Mouse (Mus musculus): ENCODE measurements around the gene Cdh16. TPM values are rescaled to one million over a fixed set of nuclear protein-coding genes. Genes with fewer than 3 reads are reported as not detected.
"Not testable (repeated sequence)": the region's sequence is repeated elsewhere in the genome, so short reads cannot be mapped to it uniquely, and the experiment has no call there.

Gene Cdh16
- polyA plus RNA-seq, 1 experiment, result not detected

DNA sequence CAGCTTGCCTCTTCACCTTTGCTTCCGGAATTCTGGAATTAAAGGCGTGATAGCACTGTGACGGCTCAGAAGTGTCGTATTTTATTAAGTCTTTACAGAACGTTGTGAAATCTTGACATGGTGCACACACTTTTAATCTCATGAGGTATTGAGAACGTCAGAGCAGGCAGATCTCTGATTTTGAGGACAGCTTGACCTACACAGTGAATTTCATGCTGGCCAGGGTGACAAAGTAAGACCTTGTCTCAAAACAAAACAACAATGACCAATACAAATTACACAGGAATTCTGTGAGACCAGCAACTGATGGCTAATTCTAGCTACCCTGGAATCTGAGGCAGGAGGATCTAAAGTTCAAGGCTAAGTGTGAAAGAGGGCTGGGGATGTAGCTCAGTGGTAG, 31.6 kb downstream of the Cdh16 start:
- TF ChIP-seq CTCF (IDR thresholded peaks at IDR 0.05; ENCODE audit: extremely low read depth, insufficient read depth, low read length), result no peak
- TF ChIP-seq POLR2A (IDR thresholded peaks at IDR 0.05; ENCODE audit: extremely low read depth, insufficient read depth, low read length), result no peak
- H3K4me3 ChIP-seq (ENCODE audit: insufficient read depth, low read length), result no peak overlapping the region; the same call in 1 of the 2 replicates
- peaks cover 2% of the 10 kb centered on the region; the same call in 1 of the 2 replicates for H3K4me1 ChIP-seq (ENCODE audit: control insufficient read depth, insufficient read depth, low read length)
- H3K27ac ChIP-seq (ENCODE audit: insufficient read depth, low read length), result no peak overlapping the region

GRCm38 (mm10) chr8:104591856-104592255, 32.3 kb downstream of the Cdh16 start:
- TF ChIP-seq CTCF (IDR thresholded peaks at IDR 0.05; ENCODE audit: extremely low read depth, insufficient read depth, low read length), result no peak
- no peak for TF ChIP-seq POLR2A (IDR thresholded peaks at IDR 0.05; ENCODE audit: extremely low read depth, insufficient read depth, low read length)
- H3K4me1 ChIP-seq (ENCODE audit: control insufficient read depth, insufficient read depth, low read length), result peaks cover 2% of the 10 kb centered on the region; the same call in 1 of the 2 replicates

DNA sequence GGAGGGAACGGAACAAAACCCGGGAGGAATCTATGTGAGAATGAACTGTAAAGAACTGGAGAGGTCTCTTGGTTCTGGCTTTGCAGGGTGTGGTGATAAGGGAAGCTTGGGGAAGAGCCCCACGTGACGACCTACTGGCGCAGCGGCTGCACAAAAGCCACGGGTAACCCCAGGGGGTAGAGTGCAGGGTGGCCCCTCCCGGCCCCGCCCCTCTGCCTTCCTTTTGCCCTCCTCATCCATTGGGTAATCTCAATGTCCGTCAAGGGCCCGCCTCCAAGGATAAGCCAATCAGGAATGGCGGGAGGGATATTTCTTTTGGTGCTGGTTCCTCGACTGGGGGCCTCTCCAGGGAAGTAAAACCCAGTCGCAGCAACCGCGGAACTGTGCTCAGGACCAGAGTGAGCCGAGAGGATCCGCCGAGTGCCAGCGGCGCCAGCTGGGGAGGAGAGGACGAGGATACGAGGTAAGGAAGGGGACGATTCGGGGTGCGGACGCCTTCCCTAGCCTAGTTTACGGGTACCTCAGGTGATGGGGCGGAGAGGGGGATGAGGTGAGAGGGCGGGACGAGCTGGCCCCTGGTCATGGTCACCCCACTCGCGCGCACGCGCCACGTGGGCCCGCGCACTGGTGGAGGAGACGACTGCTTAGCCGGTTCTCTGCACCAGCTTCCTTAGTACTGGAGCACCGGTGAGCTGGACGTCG, 32.9 kb downstream of the Cdh16 start, which contains the start of gene Pdp2:
Gene Pdp2, plus strand, starts transcription at position 319 of the 702 bp plus-strand sequence.
- TF ChIP-seq POLR2A (IDR thresholded peaks at IDR 0.05; ENCODE audit: extremely low read depth, insufficient read depth, low read length) (peak; percentile 88), CTCF (IDR thresholded peaks at IDR 0.05; ENCODE audit: extremely low read depth, insufficient read depth, low read length) (no peak)
- H3K4me3 ChIP-seq (ENCODE audit: insufficient read depth, low read length), result peak within 1 kb of the TSS; percentile 82
- peak within 1 kb of the TSS; percentile 77 for H3K27ac ChIP-seq (ENCODE audit: insufficient read depth, low read length)
- H3K4me1 ChIP-seq (ENCODE audit: control insufficient read depth, insufficient read depth, low read length), result peaks cover 2% of the 10 kb centered on the region; the same call in 1 of the 2 replicates

More at GRCm38 (mm10) chr8:104591856-104592255, 32.3 kb downstream of the Cdh16 start:
- Histone ChIP-seq H3K4me3 (ENCODE audit: insufficient read depth, low read length) (peak overlapping the region; percentile 82), H3K27ac (ENCODE audit: insufficient read depth, low read length) (peak overlapping the region; percentile 77; the same call in 1 of the 2 replicates)

DNA sequence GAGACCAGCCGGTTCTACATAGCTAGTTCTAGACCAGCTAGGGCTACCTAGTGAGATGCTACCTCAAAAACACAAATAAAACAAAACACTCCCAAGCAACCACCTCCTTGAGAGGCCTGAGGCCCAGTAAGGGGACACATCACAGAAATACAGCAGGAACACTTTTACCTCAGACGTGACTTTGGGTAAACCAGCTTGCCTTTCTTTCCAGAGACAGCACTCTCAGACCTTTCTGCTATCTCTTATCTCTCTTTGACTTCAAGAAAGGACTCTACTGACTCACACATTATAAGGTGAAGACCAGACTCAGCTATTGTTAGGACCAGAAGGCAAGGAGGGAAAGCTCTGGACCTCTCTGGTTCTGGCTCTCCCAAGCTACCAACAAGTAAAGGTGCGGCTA, 33.9 kb downstream of the Cdh16 start:
- no peak overlapping the region for H3K27ac ChIP-seq (ENCODE audit: insufficient read depth, low read length)
- TF ChIP-seq CTCF (IDR thresholded peaks at IDR 0.05; ENCODE audit: extremely low read depth, insufficient read depth, low read length) (no peak), POLR2A (IDR thresholded peaks at IDR 0.05; ENCODE audit: extremely low read depth, insufficient read depth, low read length) (no peak)

DNA sequence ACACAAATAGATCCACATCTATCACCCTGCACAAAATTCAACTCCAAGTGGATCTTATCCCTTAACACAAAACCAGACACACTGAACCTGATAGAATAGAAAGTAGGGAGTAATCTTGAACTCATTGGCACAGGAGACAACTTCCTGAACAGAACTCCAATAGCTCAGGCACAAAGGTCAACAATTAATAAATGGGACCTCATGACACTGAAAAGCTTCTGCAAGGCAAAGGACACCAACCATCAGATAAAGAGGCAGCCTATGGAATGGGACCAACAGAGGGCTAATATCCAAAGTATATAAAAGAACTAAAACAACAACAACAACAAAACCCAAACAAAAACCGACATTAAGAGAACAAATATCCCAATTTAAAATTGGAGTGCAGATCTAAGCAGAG, 39.7 kb downstream of the Cdh16 start:
- Histone ChIP-seq H3K27ac (ENCODE audit: insufficient read depth, low read length) (no peak overlapping the region), H3K4me3 (ENCODE audit: insufficient read depth, low read length) (no peak overlapping the region), H3K4me1 (ENCODE audit: control insufficient read depth, insufficient read depth, low read length) (no peaks in the 10 kb centered on the region)
- TF ChIP-seq POLR2A (IDR thresholded peaks at IDR 0.05; ENCODE audit: extremely low read depth, insufficient read depth, low read length) (no peak), CTCF (IDR thresholded peaks at IDR 0.05; ENCODE audit: extremely low read depth, insufficient read depth, low read length) (no peak)

More for the DNA sequence above, 33.9 kb downstream of the Cdh16 start:
- no peak overlapping the region for H3K4me3 ChIP-seq (ENCODE audit: insufficient read depth, low read length)
- H3K4me1 ChIP-seq (ENCODE audit: control insufficient read depth, insufficient read depth, low read length), result peaks cover 2% of the 10 kb centered on the region; the same call in 1 of the 2 replicates

GRCm38 (mm10) chr8:104577606-104578005, 46.6 kb downstream of the Cdh16 start:
- not testable (repeated sequence) for H3K27ac ChIP-seq (ENCODE audit: insufficient read depth, low read length); H3K4me3 ChIP-seq (ENCODE audit: insufficient read depth, low read length); H3K4me1 ChIP-seq (ENCODE audit: control insufficient read depth, insufficient read depth, low read length)

DNA sequence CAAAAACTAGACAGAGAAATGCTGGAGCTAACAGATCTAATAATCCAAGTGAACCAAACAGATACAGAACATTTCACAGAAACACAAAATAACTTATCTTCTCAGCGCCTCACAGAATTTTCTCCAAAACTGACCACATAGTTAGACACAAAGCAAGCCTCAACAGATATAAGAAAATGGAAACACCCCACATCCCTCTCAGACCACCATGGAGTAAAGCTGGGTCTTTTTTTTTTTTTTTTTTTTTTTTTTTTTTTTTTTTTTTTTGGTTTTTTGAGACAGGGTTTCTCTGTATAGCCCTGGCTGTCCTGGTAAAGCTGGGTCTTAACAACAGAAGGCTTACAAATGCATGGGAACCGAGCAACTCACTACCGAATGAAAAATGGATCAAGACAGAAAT, 47.4 kb downstream of the Cdh16 start:
- Histone ChIP-seq H3K27ac (ENCODE audit: insufficient read depth, low read length) (no peak overlapping the region), H3K4me3 (ENCODE audit: insufficient read depth, low read length) (no peak overlapping the region)
- TF ChIP-seq POLR2A (IDR thresholded peaks at IDR 0.05; ENCODE audit: extremely low read depth, insufficient read depth, low read length) (no peak), CTCF (IDR thresholded peaks at IDR 0.05; ENCODE audit: extremely low read depth, insufficient read depth, low read length) (no peak)

DNA sequence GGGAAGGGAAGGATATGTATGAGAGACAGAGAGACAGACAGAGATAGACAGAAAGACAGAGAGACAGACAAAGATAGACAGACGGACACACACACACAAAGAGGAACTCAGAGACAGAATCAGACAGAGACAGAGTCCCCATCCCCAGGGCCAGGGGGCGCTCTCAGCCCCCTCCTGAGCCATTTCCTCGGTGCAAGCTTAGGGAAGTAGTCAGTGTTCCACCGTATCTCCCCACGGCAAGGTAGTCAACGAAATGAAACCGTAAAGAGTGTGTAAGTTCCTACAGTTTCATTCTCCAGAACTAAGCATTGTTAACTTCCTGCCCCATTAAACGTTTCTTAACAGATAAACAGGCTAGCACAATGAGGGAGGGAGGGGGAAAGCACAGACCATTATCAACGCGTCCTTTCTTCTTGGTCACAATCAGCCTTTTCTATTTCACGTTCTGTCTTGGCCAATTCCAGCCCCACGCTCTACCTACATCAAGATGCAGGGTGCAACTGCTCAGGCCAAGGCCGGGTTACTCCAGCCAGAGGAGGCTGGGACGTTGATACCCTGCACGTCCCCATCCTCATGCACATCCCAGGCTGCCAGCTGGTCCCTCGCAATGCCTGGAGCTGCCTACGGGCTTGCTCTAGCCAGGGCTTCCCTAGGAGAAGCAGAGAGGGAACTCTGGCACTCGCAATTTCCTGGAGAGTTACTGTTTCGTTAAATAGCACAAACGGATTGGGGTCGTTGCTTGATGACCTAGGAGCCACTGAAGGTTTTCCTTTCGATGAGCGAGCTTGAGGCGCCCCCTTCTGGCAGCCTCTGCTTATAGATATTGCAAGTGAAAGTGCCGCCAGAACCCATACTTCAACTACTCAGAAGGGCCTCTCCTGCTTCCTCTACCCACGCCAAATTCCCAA, 53.5 kb downstream of the Cdh16 start:
- no peaks in the 10 kb centered on the region; the same call in 1 of the 2 replicates for H3K4me1 ChIP-seq (ENCODE audit: control insufficient read depth, insufficient read depth, low read length)
- H3K4me3 ChIP-seq (ENCODE audit: insufficient read depth, low read length), result peak overlapping the region; percentile 53
- TF ChIP-seq CTCF (IDR thresholded peaks at IDR 0.05; ENCODE audit: extremely low read depth, insufficient read depth, low read length) (peak; percentile 62), POLR2A (IDR thresholded peaks at IDR 0.05; ENCODE audit: extremely low read depth, insufficient read depth, low read length) (0 out of 2 replicates have a peak, but pooled peaks have one; percentile 17)
- no peak overlapping the region for H3K27ac ChIP-seq (ENCODE audit: insufficient read depth, low read length)

More for the DNA sequence above, 47.4 kb downstream of the Cdh16 start:
- no peaks in the 10 kb centered on the region for H3K4me1 ChIP-seq (ENCODE audit: control insufficient read depth, insufficient read depth, low read length)

- TF ChIP-seq POLR2A (IDR thresholded peaks at IDR 0.05; ENCODE audit: extremely low read depth, insufficient read depth, low read length) (no peak), CTCF (IDR thresholded peaks at IDR 0.05; ENCODE audit: extremely low read depth, insufficient read depth, low read length) (peak; percentile 39; the same call in 1 of the 2 replicates)
- Histone ChIP-seq H3K4me3 (ENCODE audit: insufficient read depth, low read length) (no peak overlapping the region), H3K27ac (ENCODE audit: insufficient read depth, low read length) (no peak overlapping the region), H3K4me1 (ENCODE audit: control insufficient read depth, insufficient read depth, low read length) (no peaks in the 10 kb centered on the region; the same call in 1 of the 2 replicates)
Measured at GRCm38 (mm10) chr8:104569559-104569958, 54.6 kb downstream of the Cdh16 start.

Data from cortical plate, adult 2 months (tissue).